Mouse (Mus musculus): ENCODE results near the gene Msh4. TPM values are rescaled to one million over a fixed set of nuclear protein-coding genes. Genes with fewer than 3 reads are reported as not detected.
A peak's percentile ranks its signal among the peaks of the same experiment; 100 is the strongest.
"Not testable (repeated sequence)": the region's sequence is repeated elsewhere in the genome, so short reads cannot be mapped to it uniquely, and the experiment has no call there.

Gene Msh4
- polyA plus RNA-seq, 1 experiment from 2014 or later, result 0.15 TPM

- no peaks in the 10 kb centered on the region for H3K27me3 ChIP-seq
- WGBS, result 82% methylated on average over 2 of the region's 2 CpGs
- H3K4me1 ChIP-seq, result 0 out of 2 replicates have a peak, but pooled peaks cover 7% of the 10 kb centered on the region
- H3K4me3 ChIP-seq (replicated peaks), result no peak overlapping the region
- H3K9me3 ChIP-seq (replicated peaks), result no peaks in the 10 kb centered on the region
- no peak overlapping the region for H3K27ac ChIP-seq (replicated peaks)
- no peak for ATAC-seq (ENCODE audit: insufficient number of reproducible peaks, low FRiP score, low TSS enrichment, low read depth)
- H3K36me3 ChIP-seq, result no peaks in the 10 kb centered on the region
- no peak overlapping the region for H3K4me2 ChIP-seq (replicated peaks)
- H3K9ac ChIP-seq, result no peak overlapping the region
Measured at GRCm38 (mm10) chr3:153845500-153845899, 60.4 kb downstream of the Msh4 start.

DNA sequence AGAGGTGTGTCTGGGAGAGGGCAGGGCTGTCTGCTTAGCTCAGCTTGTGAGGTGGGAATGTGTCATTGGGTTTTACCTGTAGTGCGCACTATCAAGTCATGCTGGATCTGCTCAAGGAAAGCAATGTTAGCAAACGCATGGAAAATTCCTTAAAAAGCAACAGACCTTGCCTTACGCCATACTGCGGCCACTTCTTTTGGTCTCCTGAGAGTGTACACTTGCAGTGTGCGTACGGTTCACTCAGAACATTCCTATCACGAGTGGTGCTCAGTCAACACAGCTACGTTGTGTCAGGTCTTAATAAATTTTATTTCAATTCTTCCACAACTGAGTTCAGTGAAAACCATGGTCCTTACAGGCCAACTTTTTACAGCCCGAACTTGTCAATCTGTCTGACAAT is 61.2 kb downstream of the Msh4 start:
- H3K9me3 ChIP-seq (replicated peaks), result no peaks in the 10 kb centered on the region
- no peak overlapping the region for H3K4me3 ChIP-seq (replicated peaks)
- no peaks in the 10 kb centered on the region for H3K27me3 ChIP-seq
- no peak overlapping the region for H3K27ac ChIP-seq (replicated peaks)
- no peak for ATAC-seq (ENCODE audit: insufficient number of reproducible peaks, low FRiP score, low TSS enrichment, low read depth)
- H3K36me3 ChIP-seq, result no peaks in the 10 kb centered on the region
- no peak overlapping the region for H3K9ac ChIP-seq
- 0 out of 2 replicates have a peak, but pooled peaks cover 4% of the 10 kb centered on the region for H3K4me1 ChIP-seq
- 91% methylated on average over 9 of the region's 9 CpGs for whole genome bisulfite sequencing
- no peak overlapping the region for H3K4me2 ChIP-seq (replicated peaks)

GRCm38 (mm10) chr3:153844030-153844429 is 61.9 kb downstream of the Msh4 start, which contains the start of gene Asb17:
Gene Asb17, plus strand, starts transcription at chr3:153844209.
- ATAC-seq (ENCODE audit: insufficient number of reproducible peaks, low FRiP score, low TSS enrichment, low read depth), result no peak
- no peaks in the 10 kb centered on the region for H3K9me3 ChIP-seq (replicated peaks)
- WGBS, result 85% methylated on average over 10 of the region's 10 CpGs
- H3K4me1 ChIP-seq, result no peaks in the 10 kb centered on the region
- H3K27me3 ChIP-seq, result no peaks in the 10 kb centered on the region
- H3K4me3 ChIP-seq (replicated peaks), result no peak within 1 kb of the TSS
- no peak within 1 kb of the TSS for H3K4me2 ChIP-seq (replicated peaks)
- H3K36me3 ChIP-seq, result no peaks in the 10 kb centered on the region
- H3K9ac ChIP-seq, result no peak within 1 kb of the TSS
- H3K27ac ChIP-seq (replicated peaks), result no peak within 1 kb of the TSS

DNA sequence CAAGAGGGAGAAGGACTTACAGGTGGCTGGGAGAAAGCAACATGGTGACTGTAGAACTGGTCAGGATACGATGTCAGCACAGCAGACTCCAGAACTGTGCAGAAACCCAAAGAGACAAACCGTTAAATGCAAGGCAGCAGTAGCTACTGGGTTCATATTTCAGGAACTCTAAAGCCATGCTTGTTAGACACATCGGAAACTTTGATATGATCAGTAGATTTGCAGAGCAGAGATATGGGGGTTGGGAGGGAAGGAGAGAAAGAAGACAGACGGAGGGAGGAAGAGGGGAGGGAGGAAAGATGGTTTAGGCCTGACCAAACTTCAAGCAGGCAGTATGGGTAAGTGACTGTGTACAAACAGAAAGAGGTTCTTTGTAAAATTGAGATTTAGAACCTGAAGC is 68.3 kb downstream of the Msh4 start:
- no peaks in the 10 kb centered on the region for H3K9me3 ChIP-seq (replicated peaks)
- no peaks in the 10 kb centered on the region for H3K36me3 ChIP-seq
- no peak overlapping the region for H3K4me2 ChIP-seq (replicated peaks)
- no peak overlapping the region for H3K27ac ChIP-seq (replicated peaks)
- no peak overlapping the region for H3K4me3 ChIP-seq (replicated peaks)
- no peaks in the 10 kb centered on the region for H3K27me3 ChIP-seq
- no peaks in the 10 kb centered on the region for H3K4me1 ChIP-seq
- no peak for ATAC-seq (ENCODE audit: insufficient number of reproducible peaks, low FRiP score, low TSS enrichment, low read depth)
- WGBS, result 19% methylated on average over 4 of the region's 4 CpGs
- no peak overlapping the region for H3K9ac ChIP-seq

DNA sequence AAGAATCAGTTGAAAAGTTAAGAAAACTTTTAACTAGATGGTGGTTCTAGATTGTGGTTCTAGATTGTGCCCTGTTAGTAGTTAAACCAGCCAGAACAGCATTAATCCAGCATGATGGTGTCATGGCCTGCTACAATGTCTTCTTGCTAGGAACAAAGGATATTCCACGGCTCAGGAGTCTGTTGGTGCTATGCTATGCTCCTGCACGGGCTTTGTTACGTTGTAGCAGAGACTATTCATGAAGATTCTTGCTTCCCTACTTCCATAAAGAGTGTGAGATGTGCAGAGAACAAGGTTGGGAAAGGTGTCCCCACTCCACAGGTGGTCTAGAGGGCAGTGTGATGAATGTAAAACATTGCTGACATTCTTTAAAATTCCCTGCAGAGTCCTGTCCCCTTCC is 69.6 kb downstream of the Msh4 start:
- no peak overlapping the region for H3K4me2 ChIP-seq (replicated peaks)
- H3K9me3 ChIP-seq (replicated peaks), result no peaks in the 10 kb centered on the region
- 78% methylated on average over 3 of the region's 3 CpGs for WGBS
- H3K4me3 ChIP-seq (replicated peaks), result no peak overlapping the region
- no peaks in the 10 kb centered on the region for H3K36me3 ChIP-seq
- no peak for ATAC-seq (ENCODE audit: insufficient number of reproducible peaks, low FRiP score, low TSS enrichment, low read depth)
- H3K9ac ChIP-seq, result no peak overlapping the region
- no peaks in the 10 kb centered on the region for H3K27me3 ChIP-seq
- H3K27ac ChIP-seq (replicated peaks), result no peak overlapping the region
- H3K4me1 ChIP-seq, result no peaks in the 10 kb centered on the region

- no peak overlapping the region for H3K4me2 ChIP-seq (replicated peaks)
- no peaks in the 10 kb centered on the region for H3K36me3 ChIP-seq
- WGBS, result 63% methylated on average over 7 of the region's 7 CpGs
- H3K4me3 ChIP-seq (replicated peaks), result no peak overlapping the region
- H3K4me1 ChIP-seq, result no peaks in the 10 kb centered on the region
- H3K9ac ChIP-seq, result no peak overlapping the region
- H3K9me3 ChIP-seq (replicated peaks), result no peaks in the 10 kb centered on the region
- no peak overlapping the region for H3K27ac ChIP-seq (replicated peaks)
- no peaks in the 10 kb centered on the region for H3K27me3 ChIP-seq
- no peak for ATAC-seq (ENCODE audit: insufficient number of reproducible peaks, low FRiP score, low TSS enrichment, low read depth)
Measured at GRCm38 (mm10) chr3:153835455-153836086, 70.4 kb downstream of the Msh4 start.

- Histone ChIP-seq H3K27ac (replicated peaks) (no peak overlapping the region), H3K27me3 (no peaks in the 10 kb centered on the region), H3K4me2 (replicated peaks) (no peak overlapping the region), H3K9ac (no peak overlapping the region), H3K9me3 (replicated peaks) (no peaks in the 10 kb centered on the region), H3K36me3 (no peaks in the 10 kb centered on the region), H3K4me1 (no peaks in the 10 kb centered on the region), H3K4me3 (replicated peaks) (no peak overlapping the region)
- ATAC-seq (ENCODE audit: insufficient number of reproducible peaks, low FRiP score, low TSS enrichment, low read depth), result no peak
- WGBS, result 84% methylated on average over 4 of the region's 4 CpGs
Measured at GRCm38 (mm10) chr3:153834071-153834470, 71.9 kb downstream of the Msh4 start.

DNA sequence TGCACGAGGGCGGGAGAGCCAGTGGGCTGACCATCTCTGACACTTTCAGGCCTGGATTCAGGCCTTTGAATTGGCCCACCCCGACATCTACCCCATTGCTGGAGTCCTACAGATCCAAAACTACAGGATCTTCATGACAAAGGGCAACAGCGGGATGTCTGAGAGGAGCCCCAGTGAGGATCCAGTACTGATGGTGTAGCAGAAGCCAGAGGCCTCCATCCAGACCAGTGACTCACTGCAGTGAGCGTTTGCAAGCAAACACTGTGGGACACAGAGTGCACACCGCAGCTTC is 73.3 kb downstream of the Msh4 start:
- no peak for ATAC-seq (ENCODE audit: insufficient number of reproducible peaks, low FRiP score, low TSS enrichment, low read depth)
- Histone ChIP-seq H3K9me3 (replicated peaks) (no peaks in the 10 kb centered on the region), H3K36me3 (no peaks in the 10 kb centered on the region), H3K4me3 (replicated peaks) (no peak overlapping the region), H3K4me2 (replicated peaks) (no peak overlapping the region), H3K4me1 (no peaks in the 10 kb centered on the region), H3K27ac (replicated peaks) (no peak overlapping the region), H3K27me3 (no peaks in the 10 kb centered on the region), H3K9ac (no peak overlapping the region)
- WGBS, result 58% methylated on average over 6 of the region's 6 CpGs

DNA sequence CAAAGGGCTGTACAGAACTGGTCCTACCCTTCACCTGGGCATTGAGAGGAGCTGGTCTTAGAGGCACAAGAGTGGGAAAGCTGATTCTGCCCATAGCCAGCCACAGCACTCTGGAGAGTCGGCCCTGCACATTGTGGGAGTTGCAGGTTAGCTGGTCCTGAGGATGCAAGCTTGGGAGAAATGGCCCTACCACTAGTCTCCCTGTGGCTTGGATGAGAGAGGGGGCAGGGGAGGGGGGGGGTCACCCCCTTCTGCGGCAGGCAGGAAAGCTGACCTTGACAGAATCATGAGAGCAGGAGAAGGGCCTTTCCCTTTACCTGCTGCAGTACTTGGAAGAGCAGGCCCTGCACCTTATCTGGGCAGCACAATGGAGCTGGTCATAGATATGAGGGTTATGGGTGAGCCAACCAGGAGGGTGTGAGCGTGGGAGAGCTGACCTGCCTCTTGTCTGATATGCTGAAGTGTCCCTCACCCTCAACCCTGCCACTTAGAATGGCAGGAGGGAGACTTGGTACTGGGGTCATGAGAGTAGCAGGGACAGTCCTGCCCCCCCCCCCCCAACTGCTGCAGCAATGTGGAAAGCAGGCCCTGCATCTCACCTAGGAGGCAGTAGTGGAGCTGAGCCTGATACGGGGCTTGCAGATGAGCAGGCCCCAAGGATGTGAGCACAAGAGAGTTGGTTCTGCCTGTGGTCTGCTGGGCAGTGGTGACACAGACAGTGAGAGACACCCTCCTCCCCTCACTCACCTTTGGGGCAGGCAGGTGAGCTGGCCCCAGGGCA is 73.9 kb downstream of the Msh4 start:
- no peaks in the 10 kb centered on the region for H3K4me1 ChIP-seq
- no peaks in the 10 kb centered on the region for H3K27me3 ChIP-seq
- H3K27ac ChIP-seq (replicated peaks), result no peak overlapping the region
- no peak overlapping the region for H3K4me2 ChIP-seq (replicated peaks)
- no peak for ATAC-seq (ENCODE audit: insufficient number of reproducible peaks, low FRiP score, low TSS enrichment, low read depth)
- H3K9ac ChIP-seq, result no peak overlapping the region
- H3K36me3 ChIP-seq, result no peaks in the 10 kb centered on the region
- no peaks in the 10 kb centered on the region for H3K9me3 ChIP-seq (replicated peaks)
- 70% methylated on average over 4 of the region's 4 CpGs for WGBS
- no peak overlapping the region for H3K4me3 ChIP-seq (replicated peaks)

DNA sequence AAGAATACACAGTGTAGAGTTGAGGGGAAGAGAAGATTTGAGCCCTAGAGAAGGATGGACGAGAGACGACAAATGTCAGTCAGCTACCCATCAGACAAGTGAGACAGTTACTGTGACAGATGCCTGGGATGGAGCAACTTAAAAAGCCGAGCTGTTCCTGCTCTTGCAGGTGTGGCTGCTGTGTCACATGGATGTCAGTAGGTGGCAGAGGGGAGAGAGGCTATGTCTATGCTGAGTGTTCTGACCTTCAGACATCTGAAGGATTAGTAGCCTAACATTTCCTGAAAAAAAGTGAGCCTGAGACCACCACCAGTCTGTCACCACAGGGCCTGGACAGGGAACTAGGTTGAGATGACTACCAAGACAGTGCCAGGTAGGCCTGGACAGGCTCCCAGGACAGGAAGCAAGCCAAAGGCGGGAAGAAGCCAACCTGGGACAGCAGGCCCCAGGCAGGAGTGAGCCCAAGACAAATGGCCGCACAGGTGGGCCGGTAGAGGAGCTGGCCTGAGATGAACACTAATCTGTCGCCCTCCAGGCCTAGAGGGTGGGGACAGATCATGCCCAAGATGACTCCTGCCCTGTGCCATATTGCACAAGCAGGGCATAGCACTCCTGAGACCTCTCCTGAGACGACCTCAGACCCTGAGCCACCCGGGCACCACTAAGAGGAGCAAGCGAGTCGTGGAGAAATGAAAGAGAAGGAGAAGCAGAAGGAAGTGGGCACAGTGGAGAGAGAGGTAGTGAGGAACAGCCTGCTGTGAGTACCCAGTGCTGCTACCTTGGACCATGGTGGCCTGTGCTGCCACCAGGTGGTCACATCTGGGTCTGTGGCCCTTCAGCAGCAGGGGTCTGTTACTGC is 74.7 kb downstream of the Msh4 start:
- H3K36me3 ChIP-seq, result no peaks in the 10 kb centered on the region
- ATAC-seq (ENCODE audit: insufficient number of reproducible peaks, low FRiP score, low TSS enrichment, low read depth), result 0 out of 2 replicates have a peak, but pooled peaks have one; percentile 45
- H3K27ac ChIP-seq (replicated peaks), result no peak overlapping the region
- H3K4me2 ChIP-seq (replicated peaks), result no peak overlapping the region
- no peaks in the 10 kb centered on the region for H3K9me3 ChIP-seq (replicated peaks)
- no peaks in the 10 kb centered on the region for H3K27me3 ChIP-seq
- H3K4me1 ChIP-seq, result no peaks in the 10 kb centered on the region
- no peak overlapping the region for H3K4me3 ChIP-seq (replicated peaks)
- 72% methylated on average over 11 of the region's 11 CpGs for WGBS
- no peak overlapping the region for H3K9ac ChIP-seq

DNA sequence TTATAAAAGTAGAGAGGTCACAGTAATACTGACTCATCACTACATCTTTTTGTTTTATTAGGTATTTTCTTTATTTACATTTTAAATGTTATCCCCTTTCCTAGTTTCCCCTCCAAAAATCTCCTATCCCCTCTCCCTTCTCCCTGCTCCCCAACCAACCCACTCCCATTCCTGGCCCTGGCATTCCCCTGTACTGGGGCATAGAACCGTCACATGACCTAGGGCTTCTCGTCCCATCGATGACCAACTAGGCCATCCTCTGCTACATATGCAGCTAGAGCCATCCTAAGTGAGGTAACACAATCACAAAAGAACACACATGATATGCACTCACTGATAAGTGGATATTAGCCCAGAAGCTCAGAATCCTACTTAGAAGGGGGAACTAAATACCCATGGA is 76.2 kb downstream of the Msh4 start:
- H3K36me3 ChIP-seq; H3K4me1 ChIP-seq; H3K4me2 ChIP-seq (replicated peaks); H3K27ac ChIP-seq (replicated peaks); H3K9me3 ChIP-seq (replicated peaks); H3K27me3 ChIP-seq; ATAC-seq (ENCODE audit: insufficient number of reproducible peaks, low FRiP score, low TSS enrichment, low read depth); H3K9ac ChIP-seq; H3K4me3 ChIP-seq (replicated peaks): not testable (repeated sequence)
- over 99% methylated on average over 3 of the region's 3 CpGs for WGBS

Measured in embryonic facial prominence, embryonic 15.5 days (tissue).